Mouse (Mus musculus) cerebellum, adult 9-10 months (tissue): ENCODE data around the gene Ptpn4.
A peak's percentile ranks its signal among the peaks of the same experiment; 100 is the strongest.

ENCODE experiments used
- DNase-seq: peaks from one replicate; pipeline ENCODE4 v3.0.0; 2022

Gene Ptpn4

GRCm38 (mm10) chr1:119804586-119804985, 32.8 kb downstream of the Ptpn4 start:
- no peak for DNase-seq

- DNase-seq, result no peak
These were observed 42.2 kb downstream of the Ptpn4 start for GRCm38 (mm10) chr1:119795174-119795573.

- DNase-seq, result peak; percentile 63
These were observed 43.1 kb downstream of the Ptpn4 start for GRCm38 (mm10) chr1:119794342-119794741.

GRCm38 (mm10) chr1:119790616-119791015, 46.8 kb downstream of the Ptpn4 start:
- DNase-seq, result no peak

DNA sequence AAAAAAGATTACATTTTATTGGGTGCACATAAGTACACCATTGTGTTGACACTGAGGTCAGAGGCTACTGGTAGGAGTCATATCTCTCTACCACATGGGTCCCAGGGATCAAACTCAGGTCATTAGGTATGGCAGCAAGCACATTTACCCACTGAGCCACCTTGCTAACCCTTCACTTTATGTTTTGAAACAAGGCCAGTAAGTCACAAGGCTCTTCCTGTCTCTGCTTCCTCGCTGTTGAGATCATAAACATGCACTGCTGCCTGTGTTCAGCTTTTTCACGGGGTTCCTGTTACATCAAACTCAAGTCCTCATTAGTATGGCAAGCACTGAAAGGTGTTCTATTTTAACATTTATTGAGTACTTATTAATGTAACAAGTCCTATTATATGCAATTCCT, 61.5 kb downstream of the Ptpn4 start:
- DNase-seq, result no peak

GRCm38 (mm10) chr1:119735692-119736091, 101.7 kb downstream of the Ptpn4 start:
- DNase-seq, result no peak

DNA sequence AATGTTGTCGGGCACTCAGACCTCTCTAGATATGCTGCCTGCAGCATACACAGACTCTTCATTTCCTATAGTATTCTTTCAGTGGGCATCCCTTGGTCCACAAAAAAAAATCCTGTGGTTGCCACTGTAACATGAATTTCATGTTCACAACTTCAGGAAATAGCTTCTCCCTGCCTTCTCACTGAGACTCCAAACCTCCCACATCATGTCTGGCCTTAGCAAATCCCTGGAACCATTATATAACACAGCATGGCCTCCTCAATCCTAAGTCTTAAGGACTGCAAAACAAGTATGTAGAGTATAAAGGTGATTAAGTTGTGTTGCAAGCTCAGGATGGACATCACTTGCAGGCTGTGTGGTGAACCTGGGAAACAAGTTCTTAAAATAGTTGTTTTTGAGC, 102.6 kb downstream of the Ptpn4 start:
- DNase-seq, result no peak

GRCm38 (mm10) chr1:119731166-119731565, 106.2 kb downstream of the Ptpn4 start:
- no peak for DNase-seq

DNA sequence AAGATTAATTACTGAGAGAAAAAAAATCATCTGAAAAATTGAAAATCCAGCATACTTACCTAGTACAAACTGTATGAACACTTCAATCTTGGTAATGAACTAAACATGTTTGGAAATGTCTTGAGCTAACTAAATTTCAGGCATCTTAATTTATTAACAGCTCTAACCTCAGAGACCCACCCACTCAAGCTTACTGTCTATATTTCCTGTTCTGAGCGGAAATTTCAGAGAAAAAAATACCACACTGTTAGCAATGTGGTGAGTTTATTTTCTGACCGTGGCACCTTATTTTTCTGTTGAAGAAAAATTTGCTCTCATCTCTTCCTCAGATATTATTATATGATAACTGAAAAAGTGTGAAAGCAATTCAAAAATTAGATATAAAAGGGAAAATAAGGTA, 124.4 kb downstream of the Ptpn4 start:
- DNase-seq, result no peak

DNA sequence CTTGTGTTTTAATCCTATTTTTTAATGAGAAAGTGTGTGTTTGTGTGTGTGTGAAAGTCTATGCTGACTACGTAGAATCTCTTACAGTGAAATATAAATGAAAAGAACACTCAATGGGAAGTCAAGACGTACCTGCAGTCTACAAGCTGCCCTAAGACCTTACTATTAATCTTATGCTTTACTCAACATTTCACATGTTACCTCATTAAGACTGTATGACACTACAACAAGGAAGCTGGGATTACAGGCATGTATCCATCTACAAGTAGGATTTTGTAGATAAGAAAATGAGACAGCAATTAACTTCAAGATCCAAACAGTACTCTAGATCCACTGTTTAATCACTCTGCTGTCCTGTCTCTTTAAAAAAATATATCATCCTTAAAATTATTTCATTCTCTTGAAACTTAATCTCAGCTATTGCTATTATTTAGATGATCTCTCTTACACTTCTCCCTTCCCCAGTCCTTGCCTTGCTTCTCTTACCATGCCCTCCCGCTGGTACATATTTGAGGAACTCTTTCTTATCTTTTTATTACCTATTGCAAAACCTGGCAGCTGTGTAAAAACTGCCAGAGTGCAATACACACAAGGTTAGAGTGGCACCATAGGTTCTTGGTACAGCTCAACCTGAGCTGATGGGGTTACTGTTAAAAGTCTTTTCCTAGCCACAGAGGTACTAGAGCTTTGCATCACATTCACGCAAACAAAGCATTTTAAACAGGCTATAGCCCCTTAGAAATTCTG, 130.8 kb downstream of the Ptpn4 start:
- no peak for DNase-seq

DNA sequence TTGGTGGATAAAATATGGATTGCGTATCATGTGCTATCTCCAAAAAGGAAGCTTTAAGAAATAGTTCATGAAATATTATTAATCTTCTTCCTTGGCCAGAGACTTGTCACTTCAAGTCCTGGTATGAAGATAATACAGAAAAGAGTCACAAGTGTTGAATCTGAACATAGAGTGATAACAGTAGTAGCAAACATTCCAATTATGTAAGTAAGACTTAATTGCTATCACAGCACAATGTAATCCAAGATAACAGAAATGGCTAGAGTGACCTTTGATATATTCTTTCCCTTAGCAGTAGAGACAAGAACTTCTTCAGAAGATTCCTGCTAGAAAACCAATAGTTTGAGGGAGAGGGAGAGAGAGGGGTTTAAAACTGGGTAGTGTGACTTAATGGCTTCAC, 140.6 kb downstream of the Ptpn4 start:
- DNase-seq, result no peak

DNA sequence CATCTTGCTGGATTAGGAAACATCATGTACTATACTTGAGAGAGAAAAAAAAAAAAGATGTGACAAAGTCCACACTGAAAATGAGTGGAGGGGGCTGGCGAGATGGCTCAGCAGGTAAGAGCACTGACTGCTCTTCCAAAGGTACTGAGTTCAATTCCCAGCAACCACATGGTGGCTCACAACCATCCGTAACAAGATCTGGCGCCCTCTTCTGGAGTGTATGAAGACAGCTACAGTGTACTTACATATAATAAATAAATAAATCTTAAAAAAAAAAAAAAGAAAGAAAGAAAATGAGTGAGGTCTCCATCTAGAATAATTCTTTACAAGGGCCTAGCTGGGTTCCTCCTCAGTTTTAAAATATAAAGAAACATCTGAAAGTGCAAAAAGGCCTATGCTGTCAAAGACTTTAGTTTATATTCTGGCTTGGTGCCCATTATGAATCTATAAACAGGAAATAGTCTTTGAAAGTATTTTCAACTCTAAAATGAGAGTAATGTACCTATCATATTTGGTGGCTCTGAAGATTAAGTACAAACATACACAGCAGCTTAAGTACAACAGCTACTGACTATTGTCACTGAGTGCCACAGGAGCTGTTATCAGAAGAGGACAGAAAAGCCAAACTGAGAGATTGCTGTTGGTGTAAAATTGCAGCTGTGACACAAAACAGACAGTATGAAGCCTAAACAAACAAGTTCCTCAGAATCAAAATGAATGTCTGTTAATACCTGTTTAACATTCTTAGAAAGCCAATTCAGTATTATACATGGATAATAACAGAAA, 151.4 kb downstream of the Ptpn4 start:
- no peak for DNase-seq

- no peak for DNase-seq
These were observed 155.7 kb downstream of the Ptpn4 start for GRCm38 (mm10) chr1:119681663-119682213.

DNA sequence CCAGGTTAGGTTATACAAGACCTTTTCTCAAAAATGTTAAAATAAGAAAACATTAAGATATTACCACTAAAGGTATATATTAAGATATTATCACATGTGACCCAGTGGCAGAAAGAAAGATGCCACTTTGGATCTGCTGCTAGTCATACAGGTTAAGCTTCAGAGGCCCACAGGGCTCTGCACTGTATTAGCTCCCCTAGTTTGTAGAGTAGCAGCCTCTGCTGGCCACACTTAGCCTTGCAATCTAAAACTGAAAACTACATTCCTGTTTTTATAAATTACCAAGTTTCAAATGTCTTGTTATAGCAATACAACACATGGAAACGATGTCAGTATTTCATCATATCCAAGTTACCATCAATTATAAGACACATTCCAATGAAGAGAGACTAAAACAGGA, 162.4 kb downstream of the Ptpn4 start:
- peak; percentile 20 for DNase-seq

- no peak for DNase-seq
These were observed 170.5 kb downstream of the Ptpn4 start for GRCm38 (mm10) chr1:119666904-119667303.

- DNase-seq, result no peak
These were observed 183.1 kb downstream of the Ptpn4 start for GRCm38 (mm10) chr1:119654307-119654706.

DNA sequence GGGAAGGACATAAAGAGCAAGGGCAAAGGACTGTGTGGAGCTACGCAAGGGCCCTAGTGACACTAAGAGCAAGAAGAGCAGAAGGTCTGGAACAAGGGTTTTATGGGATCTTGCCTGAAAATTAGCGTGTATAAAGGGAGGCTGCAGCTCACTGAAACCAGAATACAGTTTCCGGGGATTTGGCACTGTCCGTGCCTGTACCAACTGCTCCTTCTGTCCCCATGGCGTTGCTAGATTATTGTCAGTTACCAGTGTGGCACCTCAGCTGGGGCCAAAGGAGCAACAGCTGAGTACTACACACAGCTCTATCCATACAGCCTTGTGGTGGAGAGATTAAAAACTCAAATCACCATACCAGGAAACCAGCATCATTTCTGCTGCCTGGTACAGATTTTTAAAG, 187.0 kb downstream of the Ptpn4 start:
- peak; percentile 39 for DNase-seq

DNA sequence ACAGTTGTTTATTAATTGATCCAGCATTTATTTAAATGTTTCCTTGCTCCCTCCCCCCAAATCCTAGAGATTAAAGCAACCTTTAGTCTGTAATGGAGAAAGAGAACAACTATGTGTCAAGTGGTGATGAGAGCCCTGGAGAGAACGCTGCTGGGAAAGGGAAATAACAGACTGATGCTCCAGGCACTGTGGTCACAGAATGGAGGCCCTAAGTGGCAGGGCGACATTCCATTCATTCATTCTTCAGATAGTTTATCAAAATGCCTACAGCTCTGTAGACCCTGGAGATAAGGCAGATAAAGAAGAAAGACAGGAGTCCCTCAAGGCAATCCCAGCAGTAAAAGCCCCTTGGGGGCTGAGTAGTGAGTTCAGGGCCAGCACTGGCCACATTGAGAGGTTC, 187.8 kb downstream of the Ptpn4 start:
- DNase-seq, result no peak

DNA sequence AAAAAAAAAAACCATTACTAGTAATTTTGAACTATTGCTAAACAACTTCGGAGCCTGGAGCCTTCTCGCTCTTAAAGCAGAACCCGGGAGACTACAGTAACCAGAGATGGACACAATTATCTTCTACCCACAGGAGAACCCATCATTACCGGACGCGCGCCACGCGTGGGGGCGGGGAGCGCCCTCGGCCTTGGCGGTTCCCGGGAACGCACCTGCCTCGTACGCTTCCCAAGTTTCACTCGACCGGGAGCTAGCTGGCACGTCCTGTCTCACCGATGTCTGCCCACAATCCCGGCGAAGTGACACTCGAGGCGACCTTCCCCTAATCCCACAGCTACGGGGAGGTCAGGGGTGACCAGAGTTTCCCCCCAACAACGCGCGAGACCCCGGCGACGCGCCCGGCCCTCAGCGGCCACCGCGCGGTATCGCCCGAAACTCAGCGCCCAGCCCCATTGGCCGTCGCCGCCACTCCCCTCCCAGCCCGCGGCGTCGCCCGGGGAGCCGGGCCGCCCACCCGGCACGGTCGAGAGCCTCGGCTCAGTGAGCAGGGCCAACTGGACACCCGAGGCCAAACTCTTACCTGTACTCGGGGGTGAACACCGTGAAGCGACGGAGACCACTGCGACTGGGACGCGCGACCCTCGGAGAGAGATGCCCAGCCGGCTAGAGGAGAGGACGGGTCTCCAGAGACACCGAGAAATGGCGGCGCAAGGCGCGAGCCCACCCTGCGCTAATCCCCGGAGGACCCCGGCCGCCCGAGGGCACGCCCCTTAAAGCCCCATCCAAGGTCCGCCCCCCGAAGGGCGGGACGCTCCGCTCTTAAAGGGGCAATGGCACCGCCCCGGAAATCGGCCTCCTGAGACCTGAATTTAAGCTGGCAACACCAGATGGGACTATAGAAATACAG, 189.0 kb downstream of the Ptpn4 start, which contains the start of gene Epb41l5:
Epb41l5 (minus strand) TSS at position 796 of the 907 bp plus-strand sequence.
- peak; percentile 68 for DNase-seq

- no peak for DNase-seq
These were observed 191.1 kb downstream of the Ptpn4 start for GRCm38 (mm10) chr1:119646356-119646755.

- DNase-seq, result peak; percentile 19
These were observed 195.0 kb downstream of the Ptpn4 start for GRCm38 (mm10) chr1:119642367-119642766.

DNA sequence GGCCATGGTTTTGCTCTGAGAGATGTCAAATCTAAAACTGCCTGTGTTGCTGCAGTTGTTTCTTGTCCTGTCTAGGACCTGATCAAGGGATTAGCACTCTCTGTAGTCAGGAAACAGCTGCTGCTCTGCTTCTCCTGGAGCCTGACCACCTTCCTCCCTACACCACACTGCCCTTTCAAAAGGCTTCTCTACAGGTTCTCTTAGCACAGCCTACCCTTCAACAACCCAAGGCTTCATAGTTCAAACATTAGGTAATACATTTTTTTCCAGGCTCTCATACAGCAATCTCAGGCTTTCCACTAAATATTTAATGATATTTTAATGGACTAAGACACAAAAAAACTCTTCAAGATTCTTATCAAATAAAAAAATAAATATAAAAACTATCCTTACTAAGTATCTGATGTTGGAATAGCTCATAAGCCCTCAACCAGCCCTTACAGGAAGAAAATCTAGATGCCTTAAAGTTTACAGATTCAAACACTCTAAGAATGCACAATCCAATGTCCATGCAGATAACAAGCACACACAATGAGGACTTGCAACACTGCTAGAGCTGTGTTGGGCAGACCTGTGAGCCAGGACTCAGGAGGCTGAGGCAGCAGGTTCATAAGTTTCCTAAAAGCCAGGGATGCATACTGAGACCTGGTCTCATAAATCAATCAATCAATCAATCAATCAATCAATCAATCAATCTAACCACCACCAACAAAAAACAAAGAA, 196.2 kb downstream of the Ptpn4 start:
- DNase-seq, result no peak
